Mouse (Mus musculus) adrenal gland, adult (tissue): ENCODE measurements around the gene Madcam1.

ENCODE experiments used
- DNase-seq, 2 experiments: peaks; one replicate each; pipeline ENCODE4 v3.0.0; 2022 to 2023; ENCODE audit warnings: low spot score in 1 of 2; ENCODE audit not compliant: inconsistent age in 2 of 2

The Madcam1 gene

GRCm38 (mm10) chr10:79664131-79664665, at the start of gene Madcam1:
TSS of gene Madcam1 (plus strand) at chr10:79664559.
- DNase-seq = peak in 1 of 2 experiments; percentile 84

GRCm38 (mm10) chr10:79615860-79616259, 48.5 kb upstream of the Madcam1 start:
- no peak for DNase-seq

- no peak for DNase-seq
Observed at GRCm38 (mm10) chr10:79616376-79616775, 48.0 kb upstream of the Madcam1 start.

GRCm38 (mm10) chr10:79623950-79624349, 40.4 kb upstream of the Madcam1 start:
- DNase-seq = no peak

- DNase-seq = no peak
Observed at GRCm38 (mm10) chr10:79625398-79625797, 39.0 kb upstream of the Madcam1 start.

GRCm38 (mm10) chr10:79626156-79626555, 38.2 kb upstream of the Madcam1 start:
- DNase-seq = no peak

- DNase-seq = no peak
Observed at GRCm38 (mm10) chr10:79628377-79628776, 36.0 kb upstream of the Madcam1 start.

GRCm38 (mm10) chr10:79631432-79631831, 32.9 kb upstream of the Madcam1 start:
- no peak for DNase-seq

- peak; percentile 59 to 81 for DNase-seq
Observed at GRCm38 (mm10) chr10:79633006-79633777, 31.2 kb upstream of the Madcam1 start.

- DNase-seq = no peak
Observed at GRCm38 (mm10) chr10:79636287-79636686, 28.1 kb upstream of the Madcam1 start.

GRCm38 (mm10) chr10:79637128-79638110, 26.9 kb upstream of the Madcam1 start, which contains the start of gene Shc2:
TSS of gene Shc2 (minus strand) at chr10:79637918.
- peak; percentile 49 to 59 for DNase-seq

- peak; percentile 59 to 70 for DNase-seq
Observed at GRCm38 (mm10) chr10:79638486-79639204, 25.7 kb upstream of the Madcam1 start.

- no peak for DNase-seq
Observed at GRCm38 (mm10) chr10:79645711-79646110, 18.6 kb upstream of the Madcam1 start, which contains the start of gene Odf3l2. TSS of gene Odf3l2 (minus strand) at chr10:79645738.

- peak; percentile 58 to 87 for DNase-seq
Observed at GRCm38 (mm10) chr10:79649070-79649751, 15.1 kb upstream of the Madcam1 start.

- DNase-seq = no peak
Observed at GRCm38 (mm10) chr10:79652789-79653188, 11.6 kb upstream of the Madcam1 start.

- DNase-seq = no peak
Observed at GRCm38 (mm10) chr10:79654946-79655395, 9.4 kb upstream of the Madcam1 start.

- DNase-seq = no peak
Observed at GRCm38 (mm10) chr10:79658829-79659228, 5.5 kb upstream of the Madcam1 start.

GRCm38 (mm10) chr10:79660298-79660697, 4.1 kb upstream of the Madcam1 start:
- DNase-seq = no peak

GRCm38 (mm10) chr10:79661861-79662260, 2.5 kb upstream of the Madcam1 start:
- DNase-seq = no peak

- no peak for DNase-seq
Observed at GRCm38 (mm10) chr10:79665051-79665450, 692 bp downstream of the Madcam1 start.
